Mouse (Mus musculus) inflammation-experienced regulatory T-cells, adult 6 months (primary cell): ENCODE data around the gene Arcn1. TPM values are rescaled to one million over a fixed set of nuclear protein-coding genes. Genes with fewer than 3 reads are reported as not detected.

Experiments
- ATAC-seq: one replicate; pipeline ENCODE4 v1.8.0; 2017
- polyA plus RNA-seq, 3 experiments: library from polyadenylated mRNA; unstranded; fragments of 100-300 nt; shearing (Covaris generic); gene quantifications; one replicate each; pipeline ENCODE4 v1.2.1; 2017

Gene Arcn1
- polyA plus RNA-seq, 3 experiments from 2014 or later = 64.6 to 101 (median 67.3) TPM

DNA sequence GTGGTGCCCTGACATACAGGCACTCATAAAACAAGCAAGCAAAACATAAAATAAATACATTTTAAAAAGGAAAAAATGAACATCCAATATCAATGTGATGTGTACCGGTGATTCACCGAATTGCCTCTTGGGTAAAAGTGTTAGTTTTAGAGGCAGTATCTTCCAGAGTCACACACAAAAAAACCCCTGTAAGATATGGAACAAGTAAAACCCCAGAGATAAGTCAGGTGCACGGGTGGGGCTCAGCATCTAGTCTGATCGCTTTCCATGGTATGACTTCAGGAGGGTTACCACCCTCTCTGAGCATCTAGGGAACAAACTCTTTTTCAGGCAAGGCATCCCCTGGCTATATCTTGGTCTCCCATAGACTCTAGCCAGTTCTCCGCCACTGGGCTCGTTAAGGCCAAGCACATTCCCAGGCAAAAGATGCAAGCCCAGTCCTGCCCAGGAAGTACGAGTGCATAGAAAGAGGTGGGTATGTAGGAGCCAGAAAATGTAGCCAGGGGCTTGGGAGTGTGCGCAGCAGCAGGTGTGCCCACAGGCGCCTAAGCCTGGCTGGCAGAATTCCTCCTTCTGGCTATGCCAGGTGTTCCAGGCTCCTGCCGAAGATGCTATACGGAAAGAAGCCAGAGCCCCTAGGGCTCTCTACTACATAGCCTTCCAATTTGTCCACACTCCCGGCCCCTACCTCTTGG, 48.6 kb downstream of the Arcn1 start:
- ATAC-seq = no peak

GRCm38 (mm10) chr9:44717822-44718242, 49.8 kb downstream of the Arcn1 start:
- ATAC-seq = no peak

DNA sequence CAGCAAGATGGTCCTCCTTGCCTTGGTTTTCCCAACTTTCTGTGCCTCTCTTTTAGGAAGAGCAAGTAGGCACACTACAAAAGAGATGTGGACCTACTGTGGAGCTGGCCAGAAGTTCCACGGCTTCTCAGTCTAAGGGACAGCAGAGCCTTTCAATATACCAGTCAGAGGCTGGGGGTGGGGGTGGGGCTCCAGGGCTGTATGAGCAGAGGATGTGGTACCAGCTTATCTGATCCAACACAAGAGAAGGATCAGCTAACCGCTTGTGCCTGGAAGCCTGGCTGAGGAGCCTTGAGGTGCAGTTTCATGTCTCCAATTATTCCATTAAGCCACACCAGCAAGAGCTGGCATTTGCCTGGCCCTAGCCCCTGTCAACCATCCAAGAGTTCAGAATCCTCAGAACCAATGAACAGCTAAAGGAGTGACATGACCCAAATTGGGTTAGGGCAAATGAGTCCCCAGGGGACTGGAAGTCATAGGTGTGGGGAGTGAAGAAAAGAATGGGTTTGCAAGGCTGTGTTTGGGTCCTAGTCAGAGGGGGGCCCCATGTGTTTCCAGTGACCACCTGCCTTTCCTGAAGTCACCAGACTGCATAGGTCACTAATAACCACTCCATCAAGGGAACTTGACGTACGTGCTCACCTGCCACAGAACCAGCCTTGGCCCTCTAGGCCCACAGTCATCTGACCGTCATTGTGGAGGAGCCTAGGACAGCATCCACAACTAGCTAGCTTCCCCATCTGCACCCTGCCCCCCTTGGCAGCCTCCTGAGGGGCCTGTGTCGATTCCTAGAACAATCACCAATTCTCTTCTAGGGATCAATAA, 50.4 kb downstream of the Arcn1 start:
- peak; percentile 75 for ATAC-seq

- no peak for ATAC-seq
Measured at GRCm38 (mm10) chr9:44715705-44716362, 51.8 kb downstream of the Arcn1 start.

- no peak for ATAC-seq
Measured at GRCm38 (mm10) chr9:44715109-44715508, 52.5 kb downstream of the Arcn1 start.

GRCm38 (mm10) chr9:44713574-44713973, 54.1 kb downstream of the Arcn1 start:
- ATAC-seq = no peak

DNA sequence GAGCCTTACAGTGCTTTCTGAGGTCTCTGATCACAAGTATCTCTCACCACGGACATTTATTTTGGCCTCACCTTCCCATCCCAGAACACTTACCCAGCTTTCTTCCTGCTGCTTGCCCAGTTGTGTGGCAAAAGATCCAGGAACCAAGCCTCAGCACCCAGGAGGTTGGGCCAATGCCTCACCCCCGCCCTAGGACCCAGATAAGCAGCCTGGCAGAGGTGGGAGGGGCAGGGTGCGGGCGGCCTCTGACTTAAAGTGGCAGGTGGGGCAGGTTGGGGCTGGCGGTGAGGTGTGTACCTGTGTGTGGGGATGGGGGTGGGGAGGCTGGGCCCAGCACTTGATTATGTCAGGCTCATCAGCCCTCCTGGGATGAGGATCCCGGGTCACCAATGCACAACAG, 54.6 kb downstream of the Arcn1 start:
- ATAC-seq = no peak

- ATAC-seq = no peak
Measured at GRCm38 (mm10) chr9:44711602-44712001, 56.0 kb downstream of the Arcn1 start.

DNA sequence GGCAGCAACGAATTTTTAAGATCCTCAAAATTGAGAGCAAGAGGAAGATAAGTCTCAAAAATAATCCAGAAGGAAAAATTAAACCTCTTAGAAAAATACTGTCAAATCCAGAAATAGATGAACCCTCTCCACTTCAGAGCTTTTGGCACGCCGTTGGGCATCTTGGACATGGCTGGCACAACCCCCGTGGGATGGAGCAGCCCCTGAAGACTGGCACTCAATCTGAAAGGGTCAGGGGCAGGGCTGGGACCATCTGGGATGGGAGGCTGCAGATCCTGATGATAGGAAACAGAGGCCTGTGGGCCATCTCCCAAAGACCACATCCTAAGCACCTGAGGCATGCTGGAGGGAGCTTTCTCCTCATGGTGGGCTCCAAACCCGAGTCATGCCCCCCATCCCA, 57.4 kb downstream of the Arcn1 start:
- no peak for ATAC-seq

DNA sequence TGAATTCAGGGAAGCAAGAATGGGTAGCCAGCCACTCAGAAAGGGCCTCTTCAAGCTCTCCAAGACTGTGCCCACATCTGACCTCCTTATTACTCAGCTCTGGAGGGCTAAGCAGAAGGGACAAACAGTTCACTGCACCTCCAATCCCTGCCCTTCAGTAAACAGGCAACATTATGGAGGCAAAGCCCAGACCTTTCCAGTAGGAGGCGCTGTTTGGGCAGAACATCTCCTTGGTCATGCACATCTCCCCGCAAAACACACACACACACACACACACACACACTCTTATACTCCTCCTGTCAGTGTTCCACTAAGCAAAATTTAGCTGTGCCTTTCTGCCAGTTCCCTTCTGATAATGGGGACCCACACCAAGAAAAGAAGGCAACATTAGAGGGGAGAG, 58.0 kb downstream of the Arcn1 start:
- no peak for ATAC-seq

DNA sequence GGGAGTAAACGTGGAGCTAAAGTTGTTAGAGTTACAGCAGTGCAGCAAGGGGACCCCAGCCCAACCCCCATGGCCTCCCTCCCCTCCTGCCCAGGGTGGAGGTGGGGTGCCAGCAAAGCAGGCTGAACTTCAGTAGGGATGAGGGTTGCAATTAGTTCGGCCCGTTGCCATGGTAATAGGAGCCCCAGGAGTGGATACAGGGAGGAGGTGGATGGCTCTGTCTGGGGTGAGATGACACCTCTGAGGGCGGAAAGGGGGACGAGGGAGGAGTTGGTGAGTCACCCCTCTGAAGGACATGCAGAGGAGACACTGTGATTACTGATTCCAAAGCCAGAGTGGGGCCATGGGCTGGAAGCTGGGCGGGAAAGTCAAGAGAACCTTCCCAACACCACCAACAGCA, 58.7 kb downstream of the Arcn1 start:
- no peak for ATAC-seq

- ATAC-seq = no peak
Measured at GRCm38 (mm10) chr9:44708429-44708765, 59.2 kb downstream of the Arcn1 start.

GRCm38 (mm10) chr9:44707749-44708428, 59.8 kb downstream of the Arcn1 start:
- no peak for ATAC-seq

DNA sequence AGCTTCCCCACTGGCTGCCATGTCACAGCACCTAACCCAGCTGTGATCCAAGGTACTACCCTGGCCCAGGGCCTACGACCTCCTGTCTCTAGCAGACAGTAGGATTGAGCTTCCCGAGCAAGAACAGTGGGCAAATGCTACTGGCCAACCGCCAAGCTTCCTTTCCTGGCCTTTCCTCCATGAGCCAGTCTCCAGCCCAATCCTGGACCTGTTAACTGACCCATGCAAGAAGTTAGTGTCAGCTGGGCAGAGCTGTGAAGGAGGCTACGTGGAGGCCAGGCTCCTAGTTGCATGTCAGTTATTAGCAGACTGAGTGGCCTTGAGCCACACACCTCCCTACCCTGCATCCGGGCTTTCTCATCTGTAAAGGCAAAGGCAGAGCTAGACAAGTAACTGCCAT, 67.9 kb downstream of the Arcn1 start:
- ATAC-seq = no peak

GRCm38 (mm10) chr9:44699196-44699595, 68.4 kb downstream of the Arcn1 start:
- ATAC-seq = no peak

DNA sequence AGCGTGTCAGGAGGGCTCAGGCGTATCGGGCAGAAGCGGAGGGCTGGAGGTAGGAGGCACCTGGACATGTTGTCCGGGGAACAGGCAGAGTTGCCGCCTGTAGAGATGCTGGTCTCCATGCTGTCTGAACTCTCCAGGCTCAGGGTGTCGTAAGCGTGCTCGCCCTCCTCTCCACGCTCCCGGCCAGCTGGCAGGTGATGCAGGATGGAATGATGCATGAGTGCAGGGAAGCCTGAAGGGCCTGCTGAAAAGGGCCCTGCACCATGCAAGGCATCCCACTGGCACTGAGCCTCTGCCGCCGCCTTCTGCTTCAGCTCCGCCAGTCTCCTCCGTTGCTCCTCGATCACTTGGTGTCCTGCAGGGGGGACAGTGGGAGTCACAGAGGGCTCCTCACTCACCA, 69.8 kb downstream of the Arcn1 start:
- ATAC-seq = no peak

GRCm38 (mm10) chr9:44693071-44693470, 74.6 kb downstream of the Arcn1 start:
- ATAC-seq = no peak

- ATAC-seq = no peak
Measured at GRCm38 (mm10) chr9:44691671-44692520, 75.7 kb downstream of the Arcn1 start.
